ENCODE assay signal across 12 mouse cellular contexts in the genomic region with DNA sequence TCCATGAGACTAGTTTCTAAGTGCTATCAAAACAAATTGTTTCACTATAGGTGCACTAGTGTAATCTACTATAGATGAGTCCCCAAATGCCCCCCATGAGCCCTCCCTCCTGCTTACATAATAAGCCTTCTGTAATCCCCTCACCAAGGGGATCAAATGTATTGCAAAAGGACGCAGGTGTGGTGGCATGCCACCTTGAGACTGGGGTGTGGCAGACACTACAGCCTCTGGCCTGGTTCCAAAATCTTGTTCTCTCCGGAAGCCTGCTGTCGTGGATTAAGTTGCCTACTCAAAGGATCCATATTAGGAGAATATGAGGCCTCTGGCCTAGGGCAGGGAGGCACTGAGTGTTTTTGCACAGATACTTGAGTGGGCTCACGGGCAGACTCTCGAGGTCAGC.
A peak's percentile ranks its signal among the peaks of the same experiment; 100 is the strongest.
DNase-seq lines count a peak whose midpoint lies in the region; ATAC-seq lines count a peak whose summit lies in the region.
"Had no signal": no experiment of that assay in that cellular context is flagged by ENCODE, and none has a peak within 500 bp of the region (broad histone marks: within the 10 kb centered on the region; RNA-seq: fewer than 3 reads in every experiment).

No protein-coding gene starts in this region.

- H3K9ac ChIP-seq in liver, embryonic 15.5 days = no peak overlapping the region
- H3K9ac ChIP-seq: forebrain, embryonic 12.5 days had no signal

- H3K27me3 ChIP-seq in liver, embryonic 15.5 days = no peaks in the 10 kb centered on the region
- H3K27me3 ChIP-seq: CH12.LX; forebrain, embryonic 12.5 days had no signal

- no peak overlapping the region for H3K4me2 ChIP-seq in liver, embryonic 15.5 days
- H3K4me2 ChIP-seq: forebrain, embryonic 12.5 days had no signal

- 60% methylated on average over 5 of the region's 5 CpGs for WGBS in liver, embryonic 15.5 days (ENCODE audit: insufficient replicate concordance)

- no peaks in the 10 kb centered on the region for H3K36me3 ChIP-seq in liver, embryonic 15.5 days (replicated peaks)
- H3K36me3 ChIP-seq: forebrain, embryonic 12.5 days had no signal

- no peaks in the 10 kb centered on the region for H3K9me3 ChIP-seq in liver, embryonic 15.5 days (replicated peaks)
- H3K9me3 ChIP-seq: forebrain, embryonic 12.5 days had no signal

- H3K4me1 ChIP-seq in liver, embryonic 15.5 days (replicated peaks) = peaks cover 10% of the 10 kb centered on the region; the same call in 1 of the 2 replicates
- H3K4me1 ChIP-seq: forebrain, embryonic 12.5 days had no signal

- H3K27ac ChIP-seq in liver, embryonic 15.5 days (replicated peaks) = peak overlapping the region; percentile 67
- H3K27ac ChIP-seq: forebrain, embryonic 12.5 days; macrophage had no signal

- no peak overlapping the region for H3K4me3 ChIP-seq in liver, embryonic 15.5 days (replicated peaks)
- H3K4me3 ChIP-seq: forebrain, embryonic 12.5 days had no signal

- peak; percentile 41 for DNase-seq in kidney, postnatal 14 days
- no peak for DNase-seq in kidney, adult 11 months
- peak; percentile 54 for DNase-seq in fat pad, adult 2 months (ENCODE audit: extremely low read depth, low read depth, low spot score)
- peak; percentile 62 to 71 for DNase-seq in lung, postnatal 4 days
- no peak for DNase-seq in adrenal gland, postnatal 10 days
- DNase-seq in yolk sac, embryonic 10.5 days (ENCODE audit: low spot score) = no peak
- no peak for DNase-seq in ovary, postnatal 10 days (ENCODE audit: low spot score)
- DNase-seq: cerebellum, postnatal 25 days had no signal

- no peak for ATAC-seq in liver, embryonic 15.5 days (ENCODE audit: insufficient read depth)

Comparison
In these comparisons a context has a peak if more than half of its experiments do, and no peak if none do; other contexts are left out.
1. DNase-seq: peak in kidney, postnatal 14 days (single experiment), fat pad, adult 2 months (single experiment) and lung, postnatal 4 days (2 of 2); none in kidney, adult 11 months (single experiment), adrenal gland, postnatal 10 days (single experiment), yolk sac, embryonic 10.5 days (single experiment) and ovary, postnatal 10 days (single experiment).